Mouse (Mus musculus) gastrocnemius, postnatal 36 days (tissue): Measurements from ENCODE around the gene Mfap4. TPM values are rescaled to one million over a fixed set of nuclear protein-coding genes. Genes with fewer than 3 reads are reported as not detected.

Source experiments
- DNase-seq, 2 experiments: peaks; one replicate each; pipeline ENCODE4 v3.0.0; 2022
- intact Hi-C: fragments of 180-260 bp; cut with DNase I; formaldehyde crosslinking; loops from one replicate; pipeline ENCODE4 v1.15.1; 2025
- long read RNA-seq, 2 experiments: library from polyadenylated mRNA; stranded (forward); transcript quantifications; one replicate each; pipeline ENCODE4 v2.0.0; 2021
- total RNA-seq, 2 experiments: library from RNA; stranded (reverse); gene quantifications; 2 replicates each; pipeline ENCODE4 v1.2.3; 2021

The Mfap4 gene
- total RNA-seq, result 10 to 100 TPM; 26.7 to 34.9 TPM
- long read RNA-seq, experiment 1, transcript Mfap4-202 (6 exons, 1,722 nt), result major isoform, 26 of 29 reads
- long read RNA-seq, experiment 1, partial matches to known transcripts, result 1 of 29 reads
- long read RNA-seq, experiment 1, other reads (novel, unspliced or antisense), result 1 of 29 reads
- long read RNA-seq, experiment 2, transcript Mfap4-202 (6 exons, 1,722 nt), result major isoform, 19 of 30 reads
- long read RNA-seq, experiment 2, partial matches to known transcripts, result 2 of 30 reads
- long read RNA-seq, experiment 2, other reads (novel, unspliced or antisense), result 7 of 30 reads

DNA sequence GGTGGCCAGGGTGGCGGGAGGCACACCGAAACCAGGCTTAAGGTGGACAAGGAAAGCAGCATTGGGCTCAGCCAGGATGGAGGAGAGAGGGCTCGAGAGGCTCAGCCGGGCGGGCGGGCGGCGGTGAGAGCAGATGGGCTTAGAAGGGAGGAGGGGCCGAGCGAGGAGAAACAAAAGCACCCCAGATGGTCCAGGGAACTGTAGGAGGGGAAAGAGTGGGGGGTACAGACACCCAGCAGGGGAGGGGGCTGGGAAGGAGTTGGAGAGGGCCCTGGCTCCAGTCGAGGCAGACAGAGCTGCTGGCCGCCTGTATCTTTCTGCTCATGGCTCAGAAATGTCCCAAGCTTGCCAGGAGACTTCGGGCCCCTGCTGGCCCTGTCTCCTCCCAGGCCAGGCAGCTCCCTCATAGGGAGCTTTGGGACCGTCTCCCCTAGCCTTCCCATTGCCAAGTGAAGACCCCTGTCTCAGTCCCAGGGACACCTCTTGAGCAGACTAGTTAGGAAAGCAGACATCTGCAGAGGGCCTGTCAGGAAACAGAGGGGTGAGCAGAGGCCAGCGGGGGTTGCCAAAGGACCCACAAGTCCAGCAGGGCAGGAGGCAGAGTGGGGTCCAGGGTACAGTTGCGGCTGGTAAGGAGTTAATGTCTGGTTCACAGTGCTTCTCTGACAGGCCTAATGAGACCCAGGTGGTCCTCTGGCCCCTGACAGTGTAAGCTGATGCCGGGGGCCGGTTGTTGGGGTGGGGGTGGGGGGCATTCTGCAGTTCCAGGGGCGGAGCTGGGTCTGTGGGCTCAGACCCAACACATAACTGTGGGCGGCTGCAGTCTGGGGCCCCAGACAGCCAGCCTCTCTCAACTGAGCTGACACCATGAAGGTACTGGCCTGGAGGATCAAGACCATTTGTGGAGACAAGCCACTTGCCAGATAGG is at the start of gene Mfap4:
Gene Mfap4 (plus strand): TSS at position 819 of the 928 bp plus-strand sequence.
- intact Hi-C loops, result loop anchor here (5.0 kb wide), 1 partner anchor 48 kb away; no protein-coding TSS in a partner anchor
- peak in 1 of 2 experiments; percentile 31 for DNase-seq

DNA sequence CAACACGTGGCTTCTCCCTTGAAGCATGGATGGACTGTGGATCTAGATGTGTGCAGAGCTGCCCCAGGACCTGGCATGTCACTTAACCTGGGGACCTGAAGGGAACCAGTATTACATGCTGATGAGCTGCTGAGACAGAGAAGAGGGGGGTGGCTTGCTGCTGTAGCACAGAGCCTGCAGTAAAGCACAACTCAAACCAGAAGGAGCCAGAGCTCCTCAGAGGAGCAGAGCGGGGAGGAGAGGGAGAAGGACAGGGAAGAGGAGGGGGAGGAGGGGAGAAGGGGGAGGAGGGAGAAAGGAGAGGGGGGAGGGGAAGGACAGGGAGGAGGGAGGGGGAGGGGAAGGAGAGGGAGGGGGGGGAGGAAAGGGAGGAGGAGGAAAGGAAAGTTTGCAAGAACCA is 48.9 kb upstream of the Mfap4 start:
- DNase-seq, result no peak
- intact Hi-C loops, result loop anchor here (5.0 kb wide), 1 partner anchor 51 kb away; the partner anchor contains the start of gene Mfap4

DNA sequence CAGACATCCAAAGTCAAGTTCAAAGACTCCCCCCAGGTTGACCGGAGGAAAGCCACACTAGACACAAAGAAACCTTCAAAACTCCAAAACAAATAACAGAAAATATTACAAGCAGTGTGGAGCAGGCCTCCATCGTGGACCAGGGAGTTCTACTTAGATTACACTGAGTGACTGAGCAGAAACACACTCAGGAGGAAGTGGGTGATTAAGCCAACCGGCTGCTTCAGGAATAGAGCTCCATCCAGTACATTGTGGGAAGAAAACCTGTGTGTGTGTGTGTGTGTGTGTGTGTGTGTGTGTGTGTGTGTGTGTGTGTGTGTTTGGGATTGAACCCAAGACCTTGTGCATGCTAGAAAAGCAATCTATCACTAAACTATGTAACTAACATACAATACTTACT is 46.1 kb upstream of the Mfap4 start:
- intact Hi-C loops, result loop anchor here (5.0 kb wide), 1 partner anchor 48 kb away; the partner anchor contains the start of gene Mfap4
- DNase-seq, result no peak

DNA sequence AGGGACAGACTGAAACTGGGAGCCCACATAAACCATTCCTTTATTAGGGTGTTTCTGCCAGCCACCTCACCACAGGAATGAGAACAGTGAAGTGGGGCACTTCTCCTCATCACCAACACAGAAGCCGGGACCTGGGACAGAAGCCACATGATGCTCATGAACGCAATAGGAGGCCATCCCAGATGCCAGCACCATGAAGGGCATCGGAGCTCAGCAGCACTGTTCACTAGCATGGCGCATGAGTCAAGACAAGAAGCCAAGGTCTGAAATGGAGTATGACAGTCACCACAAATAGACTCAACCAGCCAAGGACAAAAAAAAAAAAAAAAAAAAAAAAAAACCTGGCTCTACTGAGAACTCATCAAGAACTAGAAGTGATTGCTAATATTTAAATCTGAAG is 44.8 kb upstream of the Mfap4 start:
- DNase-seq, result no peak
- intact Hi-C loops, result no loop called here

DNA sequence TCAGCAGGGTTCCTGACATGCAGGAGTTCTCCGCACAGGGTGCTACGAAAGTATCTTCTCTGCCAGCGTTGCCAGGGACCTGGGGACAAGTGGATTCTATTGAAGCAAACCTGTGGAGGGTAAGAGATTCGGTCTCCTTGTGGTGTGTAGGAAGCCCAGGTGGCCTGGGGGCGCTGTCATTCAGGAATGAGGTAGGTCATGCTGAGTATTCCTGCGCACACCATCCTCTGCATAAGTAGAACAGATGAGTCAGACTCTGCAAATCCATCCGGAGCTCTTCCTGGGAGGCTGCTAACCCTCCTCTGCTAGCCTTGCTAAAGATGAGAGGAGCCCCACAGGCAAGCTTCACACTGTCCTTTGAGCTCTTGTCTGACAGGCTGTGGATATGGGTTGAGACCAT is 43.6 kb upstream of the Mfap4 start:
- intact Hi-C loops, result no loop called here
- no peak for DNase-seq

DNA sequence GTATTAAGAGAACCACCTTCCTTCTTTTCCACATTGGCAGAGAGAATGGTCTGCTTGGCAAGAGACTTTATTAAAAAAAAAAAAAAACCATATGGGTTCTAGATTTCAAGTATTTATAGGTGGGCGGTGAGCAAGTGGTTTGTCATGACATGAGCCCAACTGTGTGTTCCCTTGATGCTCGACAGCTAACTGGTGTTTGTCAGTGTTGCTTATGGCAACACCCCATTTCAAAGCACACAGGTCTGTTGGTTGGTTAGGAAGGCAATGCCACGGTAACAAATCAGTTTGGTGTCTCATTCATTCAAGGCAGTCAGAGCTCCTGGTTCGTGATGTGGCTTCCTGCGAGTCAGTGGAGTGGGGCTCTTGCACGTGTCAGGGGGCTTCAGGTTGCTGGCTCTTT is 41.4 kb upstream of the Mfap4 start:
- DNase-seq, result no peak
- intact Hi-C loops, result no loop called here

DNA sequence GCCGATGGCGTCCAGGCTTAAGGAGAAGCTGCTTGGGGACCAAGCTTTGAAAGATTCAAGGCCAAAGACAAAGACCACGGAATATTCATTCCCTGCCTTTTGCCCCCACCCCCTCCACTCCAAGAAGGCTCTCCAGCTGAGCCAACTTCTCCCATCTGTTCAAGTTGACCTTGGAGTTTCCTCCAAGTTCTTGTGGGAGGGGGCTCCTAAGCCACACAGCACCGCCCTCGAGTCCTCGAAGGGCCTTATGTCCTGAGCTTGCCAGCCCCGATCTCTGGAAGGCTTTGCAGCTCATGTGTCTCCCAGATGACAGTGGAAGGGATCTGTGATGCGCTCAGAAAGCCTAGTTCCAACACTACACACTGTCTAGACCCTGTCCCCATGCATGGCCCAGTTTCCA is 37.9 kb upstream of the Mfap4 start:
- DNase-seq, result no peak
- intact Hi-C loops, result no loop called here

DNA sequence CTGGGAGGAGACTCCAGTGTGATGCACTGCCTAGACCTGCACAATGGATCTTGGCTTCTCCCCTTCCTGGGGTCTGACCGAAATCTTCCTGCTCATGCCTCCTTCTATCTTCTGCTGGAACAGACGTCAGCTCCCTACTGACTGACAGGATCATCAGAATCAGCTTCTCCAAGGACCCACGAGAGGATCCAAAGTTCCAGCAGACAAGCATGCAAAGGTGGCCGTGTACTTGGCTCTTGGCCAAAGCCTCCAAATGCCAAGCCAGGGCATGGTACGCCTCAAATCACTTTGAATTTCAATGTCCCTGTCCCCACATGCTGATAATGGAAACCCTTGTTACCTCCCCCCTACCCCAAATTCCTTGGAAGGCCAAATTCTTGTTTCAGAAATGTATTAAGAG is 37.2 kb upstream of the Mfap4 start:
- intact Hi-C loops, result no loop called here
- DNase-seq, result no peak

DNA sequence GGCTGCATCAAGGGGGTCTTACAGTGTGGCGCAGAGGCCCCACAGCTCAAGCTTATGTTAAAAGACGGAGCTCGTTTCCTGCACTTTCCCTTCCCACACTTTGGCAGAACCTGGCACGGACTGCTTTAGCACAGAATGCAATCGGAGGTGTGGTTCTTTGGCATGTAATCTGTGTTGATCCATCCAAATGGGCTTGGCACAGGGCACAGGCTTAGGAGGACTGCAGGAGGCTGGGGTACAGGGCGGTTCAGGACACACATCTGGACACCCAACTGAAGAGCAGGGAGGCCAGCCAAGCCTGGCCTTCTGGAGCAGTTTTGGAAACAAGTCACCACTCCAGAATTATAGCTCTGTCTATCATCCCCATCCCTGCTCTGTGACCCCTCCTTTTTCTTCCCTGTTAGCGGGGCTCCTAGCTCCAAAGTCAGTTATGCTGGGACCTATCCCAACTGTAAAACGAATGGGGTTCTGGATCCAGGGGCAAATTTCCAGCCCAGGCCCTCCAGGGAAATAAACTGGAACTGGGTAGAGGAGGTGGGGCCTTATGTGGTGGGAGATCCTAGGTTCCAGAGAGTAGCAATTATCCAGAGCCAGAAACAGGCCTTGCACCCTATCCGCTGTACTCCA is 36.5 kb upstream of the Mfap4 start:
- intact Hi-C loops, result no loop called here
- DNase-seq, result peak; percentile 62 to 71

DNA sequence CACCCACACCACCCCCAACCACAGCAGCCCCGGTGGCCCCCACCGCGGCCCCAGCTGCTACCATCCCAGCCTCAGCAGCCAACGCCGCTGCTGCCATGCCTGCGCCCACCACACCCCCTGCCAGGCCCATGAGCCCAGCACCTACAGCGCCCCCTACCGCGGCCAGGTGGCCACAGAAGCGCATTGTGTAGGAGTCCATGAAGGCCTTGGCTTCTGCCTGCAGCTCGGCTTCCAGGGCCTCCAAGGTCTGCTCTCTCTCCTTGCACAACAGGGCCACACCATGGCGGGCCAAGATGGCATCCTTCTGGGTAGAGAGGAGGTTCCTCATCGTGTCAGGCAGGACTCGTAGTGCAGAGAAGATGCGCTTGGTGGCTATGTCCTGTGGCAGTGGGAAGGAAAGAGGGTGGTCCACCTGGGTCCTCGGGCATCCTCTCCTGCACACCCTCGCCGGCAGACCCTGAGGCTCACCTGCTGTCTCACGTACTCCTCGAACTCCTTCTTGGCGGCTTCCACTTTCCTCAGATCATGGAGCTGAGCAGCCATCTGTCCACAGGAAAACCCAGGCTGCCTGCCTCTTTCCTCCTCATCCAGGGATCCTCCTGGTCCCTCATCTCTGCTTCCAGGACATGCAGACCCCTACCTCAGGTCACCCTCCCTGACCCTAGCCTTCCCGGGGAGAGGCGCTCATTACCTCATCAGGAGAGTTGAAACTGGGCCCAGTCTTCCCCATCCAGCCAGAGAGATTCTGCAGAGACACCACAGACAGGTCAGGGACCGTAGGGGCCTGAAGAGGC is 35.5 kb upstream of the Mfap4 start:
- no peak for DNase-seq
- intact Hi-C loops, result no loop called here

DNA sequence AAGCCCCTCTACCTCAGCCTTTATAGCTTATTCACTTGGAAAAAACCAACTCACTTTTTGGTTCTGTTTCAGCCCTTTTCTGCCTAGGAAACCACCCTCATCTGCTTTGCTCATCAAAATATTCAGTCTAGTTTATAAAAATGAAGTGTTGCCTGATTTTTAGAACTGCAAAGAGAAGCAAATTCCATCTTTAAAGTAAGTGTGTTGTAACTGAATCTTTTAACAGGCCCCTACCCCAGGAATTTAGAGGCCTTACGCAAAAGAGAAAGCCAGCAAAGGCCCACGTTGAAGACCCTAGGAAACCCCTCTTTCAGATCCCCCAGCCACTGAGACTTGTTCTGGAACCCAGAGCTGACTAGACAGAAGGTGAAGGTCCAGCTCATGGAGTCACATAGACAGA is 21.2 kb upstream of the Mfap4 start:
- no peak for DNase-seq
- intact Hi-C loops, result no loop called here

DNA sequence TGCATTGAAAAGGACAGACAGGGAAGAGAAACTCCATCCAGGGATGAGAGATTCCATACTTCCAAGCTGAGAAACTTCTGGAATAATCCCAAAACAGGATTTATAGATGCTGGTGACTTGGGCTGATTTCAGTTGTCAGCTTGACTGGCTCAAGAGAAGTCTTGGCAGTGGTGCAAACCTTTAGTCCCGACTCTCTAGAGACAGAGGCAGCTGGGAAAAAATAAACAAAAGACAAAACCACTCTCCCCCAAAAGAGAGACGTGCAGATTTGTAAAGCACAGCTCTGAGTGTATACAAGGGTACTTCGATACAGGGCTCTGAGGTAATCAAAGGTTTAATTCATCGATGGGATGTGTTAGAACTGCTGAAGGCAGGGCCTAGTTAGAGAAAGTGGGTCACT is 19.8 kb upstream of the Mfap4 start:
- intact Hi-C loops, result no loop called here
- DNase-seq, result no peak

DNA sequence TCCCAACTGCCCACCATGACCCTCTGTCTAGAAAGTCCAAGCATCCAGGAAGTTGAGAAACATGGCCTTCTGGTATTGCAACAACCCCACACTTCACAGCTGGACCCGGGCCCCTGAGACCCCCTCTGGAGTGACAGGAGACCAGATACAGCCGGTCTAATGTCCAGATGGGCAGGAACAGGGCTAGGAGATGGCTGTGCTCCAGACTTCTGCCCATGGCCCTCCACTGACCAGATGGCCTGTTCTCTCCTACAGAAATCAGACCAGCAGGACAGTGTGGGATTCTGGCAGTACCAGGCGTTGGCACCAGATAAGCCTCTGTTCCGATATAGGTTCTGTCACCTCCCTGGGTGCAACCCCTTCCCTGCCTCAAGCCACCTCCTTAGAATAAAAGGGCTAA is 16.7 kb upstream of the Mfap4 start:
- no peak for DNase-seq
- intact Hi-C loops, result no loop called here

DNA sequence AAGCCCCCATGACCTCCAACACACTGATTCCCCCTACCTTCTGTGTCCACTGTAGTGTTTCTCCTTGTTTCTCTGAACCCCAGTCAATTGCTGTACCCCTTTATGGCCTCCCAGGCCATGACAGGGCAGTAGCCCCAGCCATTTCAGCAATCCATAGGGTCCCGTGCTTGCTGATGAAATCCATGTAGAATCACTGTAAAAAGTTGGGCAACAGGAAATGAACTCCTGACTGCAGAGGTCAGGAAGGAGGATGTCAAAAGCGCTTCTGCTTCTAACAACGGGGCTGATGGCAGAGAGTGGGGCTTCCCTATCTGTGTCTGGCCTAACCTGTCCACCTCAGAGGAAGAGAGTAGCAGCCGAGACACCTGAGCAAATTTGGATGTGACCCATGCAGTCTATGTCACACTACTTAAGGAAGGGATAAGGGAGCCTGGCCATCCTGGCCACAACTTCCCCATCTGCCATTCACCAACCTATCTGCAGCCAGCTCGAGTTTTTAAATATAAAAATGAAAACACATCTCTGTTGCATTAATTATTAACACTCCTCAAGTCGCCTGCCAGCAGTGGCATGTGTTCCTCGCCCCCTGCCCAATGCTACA is 15.8 kb upstream of the Mfap4 start:
- intact Hi-C loops, result no loop called here
- DNase-seq, result no peak

DNA sequence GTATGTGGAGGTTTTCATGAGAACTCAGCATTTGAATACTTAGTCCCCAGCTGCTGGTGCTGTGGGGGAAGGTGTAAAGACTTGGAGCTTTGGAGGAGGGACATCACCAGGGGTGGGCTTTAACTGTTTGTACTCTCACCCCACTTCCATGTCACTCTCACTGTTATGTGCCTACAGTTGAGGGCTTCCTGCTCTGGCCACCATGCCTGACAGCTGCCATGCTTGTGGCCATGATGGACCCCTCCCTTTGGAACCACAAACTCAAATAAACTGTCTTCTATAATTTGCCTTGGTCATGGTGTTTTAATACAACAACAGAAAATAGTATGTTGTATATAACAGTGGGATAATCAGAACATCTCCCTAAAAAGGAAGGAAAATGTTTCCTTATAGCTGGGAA is 14.4 kb upstream of the Mfap4 start:
- no peak for DNase-seq
- intact Hi-C loops, result no loop called here

DNA sequence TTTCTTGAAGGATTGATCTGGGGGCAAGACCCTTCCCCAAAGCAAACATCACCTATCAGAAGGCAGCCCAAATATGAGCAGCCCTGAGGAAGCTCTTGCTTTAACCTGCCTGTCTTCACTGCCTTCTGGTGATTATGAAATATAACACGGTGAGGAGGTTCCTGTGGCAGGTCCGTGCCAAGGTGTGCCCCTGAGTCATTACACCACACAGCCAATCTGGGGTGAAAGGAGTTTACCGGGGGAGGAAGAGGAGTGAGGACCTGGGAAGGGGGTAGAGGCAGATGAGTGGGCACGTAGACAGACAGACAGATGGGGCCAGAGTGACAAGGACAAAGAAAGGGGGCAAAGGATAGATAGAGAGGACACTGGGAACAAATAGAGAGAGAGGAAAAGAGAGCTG is 11.6 kb upstream of the Mfap4 start:
- intact Hi-C loops, result no loop called here

DNA sequence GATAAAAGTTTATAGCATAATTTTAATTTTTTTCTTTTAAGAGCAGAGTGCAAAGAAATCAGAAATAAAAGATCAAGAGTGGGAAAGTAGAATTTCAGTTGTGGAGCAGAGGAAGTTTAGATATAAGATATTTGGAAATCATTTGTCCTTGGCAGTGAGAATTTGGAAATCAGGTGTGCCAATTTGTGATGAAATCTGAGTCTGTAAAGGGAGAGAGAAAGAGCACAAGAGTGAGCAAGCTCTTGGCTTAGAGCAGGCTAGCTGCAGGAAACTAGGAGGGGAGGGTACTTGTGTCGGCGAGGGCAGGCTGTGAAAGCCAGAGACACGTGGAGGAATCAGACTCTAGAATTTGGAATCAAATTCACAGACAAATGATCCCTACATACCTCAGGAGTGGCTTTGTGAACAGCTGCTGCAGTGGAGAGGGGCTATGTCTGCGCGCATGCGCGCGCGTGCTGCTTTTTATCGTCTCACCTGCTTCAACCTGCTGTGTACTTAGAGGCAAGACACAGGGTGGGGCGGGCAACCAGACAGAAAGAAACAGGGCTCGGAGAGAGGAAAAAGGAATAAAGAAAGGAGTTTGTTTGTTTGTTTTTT is 8.3 kb upstream of the Mfap4 start:
- intact Hi-C loops, result no loop called here
- no peak for DNase-seq

More for the DNA sequence above, 11.6 kb upstream of the Mfap4 start:
- no peak for DNase-seq

DNA sequence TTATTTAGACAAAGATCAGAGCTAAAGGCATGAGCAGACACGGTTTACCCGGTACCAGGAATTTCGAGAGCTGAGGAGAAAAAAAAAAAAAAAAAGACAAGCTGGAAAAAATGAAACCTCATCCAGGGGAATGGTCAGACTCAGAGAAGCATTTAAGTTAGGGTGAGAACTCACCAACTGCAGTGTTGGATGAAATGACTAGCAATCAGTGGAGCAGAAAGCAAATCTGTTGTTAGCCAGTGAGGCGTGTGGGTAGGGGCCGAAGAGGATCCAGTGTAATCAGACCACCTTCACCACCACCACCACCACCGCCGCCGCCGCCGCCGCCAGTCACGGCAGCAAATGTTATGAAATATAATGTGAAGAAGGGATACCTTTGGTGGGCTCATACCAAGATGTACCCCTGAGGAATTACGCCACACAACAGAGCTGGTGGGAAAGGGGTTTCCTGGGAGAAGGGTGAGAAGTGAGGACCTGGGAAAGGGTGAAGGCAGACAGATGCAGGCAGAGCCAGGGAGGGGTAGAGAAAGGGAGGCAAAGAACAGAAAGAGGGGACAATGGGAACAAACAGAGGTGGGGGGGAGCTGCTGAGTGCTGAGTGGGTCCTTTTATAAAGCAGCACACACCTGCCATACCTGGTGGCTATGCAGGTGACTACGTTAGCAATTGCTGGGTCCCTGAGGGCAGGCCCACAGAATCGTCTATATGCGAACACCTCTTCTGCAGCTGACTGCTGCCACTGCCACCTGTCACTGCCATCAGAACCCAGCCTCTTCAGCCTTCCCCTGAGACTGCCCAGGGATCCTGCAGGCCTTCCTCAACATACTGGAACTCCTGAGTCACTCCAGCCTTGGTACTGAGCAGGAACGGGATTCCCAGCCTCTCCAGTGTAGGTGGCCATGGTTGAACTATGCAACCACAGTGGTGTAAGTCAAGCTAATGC is 7.4 kb upstream of the Mfap4 start:
- intact Hi-C loops, result no loop called here
- DNase-seq, result no peak

DNA sequence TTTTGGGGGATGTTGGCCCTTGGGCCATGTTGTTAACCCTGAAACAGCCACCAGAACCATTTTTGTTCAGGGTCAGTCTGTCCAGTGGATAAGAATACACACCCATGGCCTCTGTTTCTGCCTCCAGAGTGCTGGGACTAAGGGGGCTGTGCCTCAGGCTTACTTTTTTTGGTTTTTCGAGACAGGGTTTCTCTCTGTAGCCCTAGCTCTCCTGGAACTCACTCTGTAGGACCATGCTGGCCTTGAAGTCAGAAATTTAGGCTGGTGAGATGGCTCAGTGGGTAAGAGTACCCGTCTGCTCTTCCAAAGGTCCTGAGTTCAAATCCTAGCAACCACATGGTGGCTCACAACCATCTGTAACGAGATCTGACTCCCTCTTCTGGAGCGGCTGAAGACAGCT is 6.4 kb upstream of the Mfap4 start:
- no peak for DNase-seq

More for the DNA sequence above, 6.4 kb upstream of the Mfap4 start:
- intact Hi-C loops, result no loop called here
